Mouse (Mus musculus): ENCODE data around the gene Clk4. TPM values are rescaled to one million over a fixed set of nuclear protein-coding genes. Genes with fewer than 3 reads are reported as not detected.

Gene Clk4
- polyA plus RNA-seq, 1 experiment from 2014 or later: 66.8 TPM

DNA sequence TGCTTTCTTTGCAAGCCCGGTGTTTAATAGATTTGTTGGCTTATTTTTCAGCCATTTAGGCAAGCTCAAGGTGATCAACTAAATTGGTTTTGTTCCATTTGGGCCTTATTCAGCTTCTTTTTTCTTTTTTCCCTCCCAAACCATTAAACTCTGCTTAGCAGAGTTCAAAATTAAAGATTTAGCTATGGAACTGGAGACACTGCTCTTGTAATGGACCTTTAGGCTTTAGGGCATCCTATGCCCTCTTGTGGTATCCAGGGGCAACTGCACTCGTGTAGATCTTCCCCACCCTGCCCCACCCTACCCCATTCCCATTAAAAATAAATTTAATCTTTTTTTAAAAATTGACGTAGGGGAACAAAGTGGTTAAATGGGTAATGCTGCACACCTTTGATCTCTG lies 3.8 kb downstream of the Clk4 start:
- no peaks in the 10 kb centered on the region for H3K9me3 ChIP-seq
- H3K27me3 ChIP-seq (replicated peaks): no peaks in the 10 kb centered on the region
- peaks cover 24% of the 10 kb centered on the region for H3K36me3 ChIP-seq
- H3K4me1 ChIP-seq: peaks cover 41% of the 10 kb centered on the region
- no peak overlapping the region for H3K27ac ChIP-seq (replicated peaks)
- peak overlapping the region; percentile 92 for H3K9ac ChIP-seq
- no peak for ATAC-seq (ENCODE audit: extremely low read depth, insufficient number of reproducible peaks, low FRiP score, low TSS enrichment)
- 51% methylated on average over 3 of the region's 3 CpGs for WGBS
- peak overlapping the region; percentile 68 for H3K4me3 ChIP-seq
- peak overlapping the region; percentile 94 for H3K4me2 ChIP-seq

DNA sequence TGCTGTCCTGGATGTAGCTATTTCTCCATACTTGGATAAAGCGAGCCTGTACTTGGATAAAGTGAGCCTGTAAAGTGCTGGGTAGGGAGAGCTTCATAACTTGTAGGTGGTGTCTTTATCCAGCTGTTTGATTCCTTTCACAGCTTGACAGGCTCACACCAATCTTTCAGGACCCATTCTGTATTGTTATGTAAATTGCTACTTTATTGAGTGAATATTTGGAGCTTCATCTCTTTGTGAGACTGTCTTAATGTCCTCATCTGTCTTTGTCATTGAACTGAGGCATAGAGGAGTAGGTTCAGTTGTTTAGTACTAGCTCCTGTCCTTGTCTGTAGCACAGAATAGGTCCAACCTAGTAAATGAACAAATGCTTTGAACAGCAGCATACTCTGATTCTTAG lies 12.9 kb downstream of the Clk4 start:
- Histone ChIP-seq H3K4me2 (no peak overlapping the region), H3K36me3 (peaks cover 89% of the 10 kb centered on the region), H3K27me3 (replicated peaks) (no peaks in the 10 kb centered on the region), H3K4me1 (no peaks in the 10 kb centered on the region), H3K9ac (no peak overlapping the region), H3K9me3 (no peaks in the 10 kb centered on the region), H3K4me3 (no peak overlapping the region), H3K27ac (replicated peaks) (no peak overlapping the region)
- ATAC-seq (ENCODE audit: extremely low read depth, insufficient number of reproducible peaks, low FRiP score, low TSS enrichment): no peak
- WGBS: 93% methylated on average over 1 of the region's 1 CpGs

DNA sequence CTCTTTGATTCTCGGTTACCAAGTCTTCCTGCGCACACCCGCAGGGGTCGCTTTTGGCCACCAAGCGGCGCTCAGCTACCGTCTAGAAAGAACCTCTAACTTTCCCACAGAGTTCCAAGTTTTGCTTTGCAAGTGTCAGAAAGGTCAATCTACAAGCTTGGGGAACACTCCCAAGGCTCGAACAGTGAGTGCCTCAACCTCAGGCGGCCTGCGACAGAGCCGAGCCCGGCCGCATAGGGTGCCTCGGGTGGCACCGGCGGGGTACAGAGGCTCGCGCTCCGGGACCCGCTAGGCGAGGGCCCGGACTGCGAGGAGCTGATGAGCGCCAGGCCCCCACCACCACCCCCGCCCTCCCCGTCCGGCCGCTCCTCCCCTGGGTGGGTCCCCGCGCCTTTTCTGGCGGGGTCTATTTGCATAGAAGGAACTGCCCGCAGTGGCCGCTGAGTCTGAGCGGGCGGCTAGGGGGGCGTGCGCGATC lies 28.1 kb downstream of the Clk4 start, which contains the start of gene Col23a1:
Gene Col23a1 (plus strand): TSS at position 357 of the 478 bp plus-strand sequence.
- peaks cover 14% of the 10 kb centered on the region; the same call in 1 of the 2 replicates for H3K4me1 ChIP-seq
- H3K9me3 ChIP-seq: no peaks in the 10 kb centered on the region
- H3K9ac ChIP-seq: peak within 1 kb of the TSS; percentile 79
- H3K4me3 ChIP-seq: peak within 1 kb of the TSS; percentile 70
- 2% methylated on average over 38 of the region's 38 CpGs for WGBS
- peak; percentile 78; the same call in 1 of the 2 replicates for ATAC-seq (ENCODE audit: extremely low read depth, insufficient number of reproducible peaks, low FRiP score, low TSS enrichment)
- H3K27me3 ChIP-seq (replicated peaks): peaks cover 31% of the 10 kb centered on the region
- peaks cover 8% of the 10 kb centered on the region for H3K36me3 ChIP-seq
- H3K4me2 ChIP-seq: peak within 1 kb of the TSS; percentile 89
- H3K27ac ChIP-seq (replicated peaks): peak within 1 kb of the TSS; percentile 63

DNA sequence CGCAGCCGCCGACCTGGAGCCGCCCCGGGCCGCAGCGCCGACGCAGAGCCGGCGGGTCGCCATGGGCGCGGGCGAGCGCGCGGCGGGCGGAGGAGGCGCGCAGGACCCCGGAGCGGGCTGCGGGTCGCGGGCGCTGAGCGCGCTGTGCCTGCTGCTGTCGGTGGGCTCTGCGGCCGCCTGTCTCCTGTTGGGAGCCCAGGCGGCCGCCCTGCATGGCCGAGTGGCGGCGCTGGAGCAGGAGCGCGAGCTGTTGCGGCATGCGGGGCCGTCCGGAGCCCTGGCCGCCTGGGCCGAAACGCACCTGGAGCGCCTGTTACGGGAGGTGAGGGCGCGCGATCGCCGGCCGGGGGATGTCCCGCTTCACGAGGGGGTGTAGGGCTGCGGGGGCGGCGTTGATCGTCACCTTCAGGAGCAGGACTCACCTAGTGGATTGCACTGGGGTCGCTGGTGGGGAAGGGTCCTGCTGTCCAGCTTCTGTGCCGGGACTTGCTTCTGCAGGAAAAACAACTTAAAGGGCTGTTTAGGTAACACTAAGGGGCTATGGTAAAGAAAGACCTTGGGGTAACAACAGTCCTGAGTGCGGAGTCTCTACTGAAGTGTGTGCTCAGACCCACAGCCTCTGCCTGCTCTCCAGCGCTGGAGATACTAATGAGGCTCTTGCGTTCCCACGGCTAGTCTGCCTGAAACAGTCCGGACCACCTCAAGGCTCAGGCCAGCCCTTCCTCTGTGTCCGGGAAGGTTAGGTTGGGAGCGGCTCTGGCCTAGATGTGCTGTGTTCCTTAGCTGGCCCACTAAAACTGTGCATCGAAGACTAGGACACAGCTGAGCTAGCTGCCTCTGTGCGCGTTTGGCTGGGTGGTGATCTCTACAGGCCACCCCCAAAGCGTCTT lies 28.8 kb downstream of the Clk4 start:
- Histone ChIP-seq H3K4me2 (peak overlapping the region; percentile 89), H3K4me1 (peaks cover 14% of the 10 kb centered on the region; the same call in 1 of the 2 replicates), H3K36me3 (peaks cover 1% of the 10 kb centered on the region; the same call in 1 of the 2 replicates), H3K9ac (peak overlapping the region; percentile 79), H3K27me3 (replicated peaks) (peaks cover 31% of the 10 kb centered on the region), H3K4me3 (peak overlapping the region; percentile 70), H3K9me3 (peaks cover 1% of the 10 kb centered on the region; the same call in 1 of the 2 replicates), H3K27ac (replicated peaks) (peak overlapping the region; percentile 33; the same call in 1 of the 2 replicates)
- 2% methylated on average over 56 of the region's 74 CpGs for WGBS
- ATAC-seq (ENCODE audit: extremely low read depth, insufficient number of reproducible peaks, low FRiP score, low TSS enrichment): peak; percentile 43; the same call in 1 of the 2 replicates

DNA sequence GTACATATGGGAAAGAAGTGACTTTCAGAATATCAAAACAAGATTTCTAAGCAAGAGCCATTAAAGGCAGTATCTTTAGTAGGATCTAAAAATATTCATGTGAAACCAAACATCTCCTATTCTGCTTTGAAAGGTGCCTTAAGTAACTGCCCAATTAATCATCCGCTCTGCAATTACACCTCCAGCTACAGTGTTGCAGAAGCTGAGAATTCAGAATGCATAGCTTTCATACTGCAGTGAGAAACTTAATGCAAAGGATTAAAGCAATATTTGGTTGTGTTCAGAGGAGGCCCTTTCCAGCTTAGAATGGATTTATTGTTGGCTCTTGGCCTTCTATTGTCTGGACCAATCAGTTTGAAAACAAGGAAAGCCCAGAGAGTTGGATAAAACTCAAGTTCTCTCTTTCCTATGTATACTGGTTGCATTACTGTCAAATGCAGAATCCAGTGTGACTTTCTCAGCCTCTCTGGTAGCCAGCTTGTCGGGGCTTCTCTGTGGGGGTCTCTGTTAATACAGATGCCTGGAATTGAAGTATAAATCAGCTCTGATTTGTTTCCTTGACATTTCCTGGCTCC lies 32.5 kb downstream of the Clk4 start:
- Histone ChIP-seq H3K4me3 (no peak overlapping the region), H3K36me3 (no peaks in the 10 kb centered on the region), H3K27ac (replicated peaks) (peak overlapping the region; percentile 21; the same call in 1 of the 2 replicates), H3K4me2 (no peak overlapping the region), H3K4me1 (peaks cover 12% of the 10 kb centered on the region; the same call in 1 of the 2 replicates), H3K9ac (no peak overlapping the region), H3K9me3 (peaks cover 6% of the 10 kb centered on the region), H3K27me3 (replicated peaks) (peaks cover 31% of the 10 kb centered on the region)
- 70% methylated on average over 2 of the region's 2 CpGs for WGBS
- no peak for ATAC-seq (ENCODE audit: extremely low read depth, insufficient number of reproducible peaks, low FRiP score, low TSS enrichment)

DNA sequence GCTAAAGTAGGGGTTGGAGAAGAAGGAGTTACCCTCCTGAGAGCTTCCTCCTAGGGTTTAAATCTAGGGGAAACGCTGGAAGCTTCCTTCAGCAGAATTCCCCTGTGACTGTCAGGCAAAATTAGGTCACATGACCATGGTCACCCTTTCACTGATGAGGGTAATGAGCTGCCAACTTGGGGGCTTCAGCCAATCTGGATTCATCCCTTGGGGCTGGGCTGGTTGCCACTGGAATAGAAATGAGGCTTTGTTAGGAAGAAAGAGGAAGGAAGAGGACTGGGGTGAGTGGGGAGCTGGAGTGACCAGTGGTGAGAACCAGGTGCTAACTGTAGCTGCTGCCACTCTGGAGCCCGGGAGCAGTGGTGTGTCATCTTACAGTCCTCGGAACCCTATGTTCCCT lies 34.2 kb downstream of the Clk4 start:
- H3K36me3 ChIP-seq: no peaks in the 10 kb centered on the region
- H3K9ac ChIP-seq: no peak overlapping the region
- H3K4me1 ChIP-seq: peaks cover 4% of the 10 kb centered on the region; the same call in 1 of the 2 replicates
- no peak overlapping the region for H3K4me3 ChIP-seq
- peaks cover 36% of the 10 kb centered on the region for H3K27me3 ChIP-seq (replicated peaks)
- 65% methylated on average over 3 of the region's 3 CpGs for WGBS
- no peak for ATAC-seq (ENCODE audit: extremely low read depth, insufficient number of reproducible peaks, low FRiP score, low TSS enrichment)
- no peak overlapping the region for H3K4me2 ChIP-seq
- H3K27ac ChIP-seq (replicated peaks): no peak overlapping the region
- H3K9me3 ChIP-seq: peaks cover 6% of the 10 kb centered on the region

DNA sequence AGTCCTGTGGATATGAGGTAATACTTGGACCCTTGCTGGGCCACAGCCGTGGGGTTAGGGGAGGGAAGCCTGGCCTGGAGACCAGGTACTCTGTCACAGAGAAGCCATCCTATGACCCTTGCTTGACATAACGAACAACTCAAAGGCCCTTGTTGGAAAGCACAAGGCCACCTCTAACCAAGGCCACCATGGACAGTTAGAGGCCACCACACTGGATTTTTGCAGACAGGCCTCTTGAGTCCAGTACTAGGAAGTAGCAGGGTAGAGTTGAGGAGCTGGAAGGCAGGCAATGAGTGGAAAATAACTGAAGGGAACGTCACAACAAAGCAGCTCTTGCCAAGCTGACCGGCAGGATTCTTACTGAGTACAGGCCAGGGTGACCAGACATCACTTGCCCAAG lies 37.2 kb downstream of the Clk4 start:
- Histone ChIP-seq H3K4me2 (no peak overlapping the region), H3K9me3 (peaks cover 6% of the 10 kb centered on the region), H3K27me3 (replicated peaks) (peaks cover 19% of the 10 kb centered on the region; the same call in 1 of the 2 replicates), H3K4me1 (0 out of 2 replicates have a peak, but pooled peaks cover 3% of the 10 kb centered on the region), H3K4me3 (no peak overlapping the region), H3K9ac (no peak overlapping the region), H3K36me3 (no peaks in the 10 kb centered on the region), H3K27ac (replicated peaks) (no peak overlapping the region)
- 69% methylated on average over 4 of the region's 4 CpGs for WGBS
- ATAC-seq (ENCODE audit: extremely low read depth, insufficient number of reproducible peaks, low FRiP score, low TSS enrichment): no peak

DNA sequence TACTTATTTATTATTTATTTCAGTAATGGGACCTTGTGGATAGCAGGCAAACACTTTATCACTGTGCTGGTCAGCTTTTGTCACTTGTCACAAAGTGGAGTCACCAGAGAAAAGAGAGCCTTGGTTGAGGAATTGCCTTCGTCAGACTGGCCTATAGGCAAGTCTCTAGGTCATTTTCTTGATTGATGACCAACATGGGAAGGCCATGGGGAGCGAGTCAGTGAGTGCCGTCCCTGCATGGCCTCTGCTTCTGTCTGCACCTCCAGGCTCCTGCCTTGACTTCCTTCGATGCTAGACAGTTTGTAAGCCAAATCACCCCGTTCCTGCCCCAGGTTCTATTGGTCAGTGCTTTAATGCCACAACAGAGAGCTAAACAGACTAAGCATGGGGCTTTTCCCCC lies 40.9 kb downstream of the Clk4 start:
- H3K9me3 ChIP-seq: no peaks in the 10 kb centered on the region
- no peaks in the 10 kb centered on the region for H3K4me1 ChIP-seq
- H3K27me3 ChIP-seq (replicated peaks): peaks cover 19% of the 10 kb centered on the region; the same call in 1 of the 2 replicates
- H3K4me2 ChIP-seq: no peak overlapping the region
- H3K4me3 ChIP-seq: no peak overlapping the region
- no peak overlapping the region for H3K27ac ChIP-seq (replicated peaks)
- ATAC-seq (ENCODE audit: extremely low read depth, insufficient number of reproducible peaks, low FRiP score, low TSS enrichment): no peak
- H3K9ac ChIP-seq: no peak overlapping the region
- WGBS: 75% methylated on average over 5 of the region's 5 CpGs
- no peaks in the 10 kb centered on the region for H3K36me3 ChIP-seq

DNA sequence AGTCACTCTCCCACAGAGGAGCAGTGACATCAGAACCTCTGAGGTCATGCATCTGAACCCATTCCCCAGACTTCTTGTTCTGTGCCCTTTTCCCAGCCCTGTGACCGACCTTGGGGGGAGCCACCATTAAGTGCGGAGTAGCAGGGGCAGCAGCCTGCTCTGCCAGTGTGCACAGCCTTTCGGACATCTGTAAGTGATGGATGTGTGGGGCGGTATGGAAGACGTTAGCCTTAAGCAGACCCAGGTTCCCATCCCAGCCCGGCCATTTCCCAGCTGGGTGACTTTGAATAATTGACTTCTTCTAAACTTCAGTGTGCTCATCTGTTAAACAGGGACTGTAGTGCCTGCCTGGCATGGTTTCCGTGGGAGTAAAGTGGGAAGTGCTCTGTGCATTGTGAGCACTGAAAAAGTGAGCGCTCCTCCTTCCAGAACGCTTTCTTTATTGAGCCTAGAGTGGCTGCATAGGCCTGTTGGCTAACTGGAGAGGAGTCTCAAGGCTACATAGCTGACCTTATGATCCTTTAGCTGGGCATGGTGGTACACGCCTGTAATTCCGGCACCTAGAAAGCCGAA lies 42.5 kb downstream of the Clk4 start:
- H3K27ac ChIP-seq (replicated peaks): no peak overlapping the region
- H3K9ac ChIP-seq: no peak overlapping the region
- WGBS: 71% methylated on average over 12 of the region's 12 CpGs
- peaks cover 19% of the 10 kb centered on the region; the same call in 1 of the 2 replicates for H3K27me3 ChIP-seq (replicated peaks)
- H3K4me3 ChIP-seq: no peak overlapping the region
- no peaks in the 10 kb centered on the region for H3K36me3 ChIP-seq
- H3K4me1 ChIP-seq: 0 out of 2 replicates have a peak, but pooled peaks cover 6% of the 10 kb centered on the region
- H3K4me2 ChIP-seq: no peak overlapping the region
- no peaks in the 10 kb centered on the region for H3K9me3 ChIP-seq
- no peak for ATAC-seq (ENCODE audit: extremely low read depth, insufficient number of reproducible peaks, low FRiP score, low TSS enrichment)

DNA sequence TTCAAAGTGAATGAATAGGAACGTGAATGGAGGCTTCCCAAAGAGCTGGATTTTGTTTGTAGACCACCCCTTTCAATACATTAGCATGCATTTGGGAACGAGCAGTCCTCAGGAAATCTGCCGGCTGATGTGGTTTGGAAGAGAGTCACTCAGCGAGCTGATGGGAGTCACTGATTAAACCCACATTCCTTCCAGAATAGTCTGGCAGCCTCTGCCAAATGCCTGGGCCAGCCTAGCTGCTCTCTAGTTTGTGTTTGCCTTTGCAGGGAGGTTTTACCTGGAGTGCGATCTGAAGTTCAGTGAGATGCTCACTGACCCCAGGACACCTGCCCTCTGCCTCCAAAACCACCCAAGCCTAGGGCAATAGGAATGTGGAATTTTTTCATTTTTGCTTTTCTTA lies 46.8 kb downstream of the Clk4 start:
- H3K9me3 ChIP-seq: no peaks in the 10 kb centered on the region
- H3K4me2 ChIP-seq: no peak overlapping the region
- no peak for ATAC-seq (ENCODE audit: extremely low read depth, insufficient number of reproducible peaks, low FRiP score, low TSS enrichment)
- WGBS: 37% methylated on average over 5 of the region's 5 CpGs
- no peak overlapping the region for H3K27ac ChIP-seq (replicated peaks)
- H3K27me3 ChIP-seq (replicated peaks): no peaks in the 10 kb centered on the region
- H3K4me1 ChIP-seq: 0 out of 2 replicates have a peak, but pooled peaks cover 6% of the 10 kb centered on the region
- H3K36me3 ChIP-seq: no peaks in the 10 kb centered on the region
- H3K4me3 ChIP-seq: no peak overlapping the region
- no peak overlapping the region for H3K9ac ChIP-seq

DNA sequence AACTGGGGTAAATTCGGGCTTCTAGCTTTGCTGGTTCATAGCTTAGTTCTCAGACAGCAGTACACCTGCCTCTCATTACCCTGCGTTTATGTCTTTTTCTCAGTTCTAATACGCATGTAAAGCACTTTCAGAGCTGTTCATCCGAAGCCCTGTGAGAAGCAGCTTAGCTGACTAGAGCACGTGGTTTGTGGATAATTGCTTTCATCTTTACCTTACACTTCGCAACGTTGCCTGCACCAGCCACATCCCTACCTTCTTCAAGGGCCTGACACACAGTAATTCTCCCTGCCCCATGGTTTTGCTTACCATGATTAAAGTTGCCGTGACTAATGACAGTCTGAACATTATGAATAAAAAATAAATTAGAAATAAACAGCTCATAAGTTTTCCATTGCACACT lies 50.3 kb downstream of the Clk4 start:
- Histone ChIP-seq H3K27ac (replicated peaks) (no peak overlapping the region), H3K4me3 (no peak overlapping the region), H3K27me3 (replicated peaks) (no peaks in the 10 kb centered on the region), H3K4me1 (0 out of 2 replicates have a peak, but pooled peaks cover 6% of the 10 kb centered on the region), H3K4me2 (no peak overlapping the region), H3K9ac (no peak overlapping the region), H3K9me3 (no peaks in the 10 kb centered on the region), H3K36me3 (no peaks in the 10 kb centered on the region)
- WGBS: 85% methylated on average over 8 of the region's 8 CpGs
- no peak for ATAC-seq (ENCODE audit: extremely low read depth, insufficient number of reproducible peaks, low FRiP score, low TSS enrichment)

Data from heart, embryonic 13.5 days (tissue).